Mouse (Mus musculus): ENCODE data around the gene Anxa9.

Gene Anxa9

GRCm38 (mm10) chr3:95282865-95283588 lies 23.9 kb downstream of the Anxa9 start:
- peak; percentile 84 to 85 for DNase-seq

GRCm38 (mm10) chr3:95282381-95282864 lies 24.6 kb downstream of the Anxa9 start:
- DNase-seq = no peak

GRCm38 (mm10) chr3:95281216-95282126 lies 25.5 kb downstream of the Anxa9 start, which contains the start of the genes Mindy1 and Prune1:
Gene Mindy1, plus strand, starts transcription at chr3:95281345.
Gene Prune1, minus strand, starts transcription at chr3:95282076.
- DNase-seq = peak; percentile 99 to 100

GRCm38 (mm10) chr3:95280747-95281146 lies 26.2 kb downstream of the Anxa9 start:
- DNase-seq = peak in 1 of 2 experiments; percentile 56

- no peak for DNase-seq
Measured at GRCm38 (mm10) chr3:95277149-95277551, 29.8 kb downstream of the Anxa9 start.

GRCm38 (mm10) chr3:95276428-95276934 lies 30.5 kb downstream of the Anxa9 start:
- DNase-seq = no peak

GRCm38 (mm10) chr3:95275161-95275560 lies 31.8 kb downstream of the Anxa9 start:
- DNase-seq = no peak

- DNase-seq = no peak
Measured at GRCm38 (mm10) chr3:95274453-95274852, 32.5 kb downstream of the Anxa9 start.

GRCm38 (mm10) chr3:95273471-95273870 lies 33.5 kb downstream of the Anxa9 start:
- DNase-seq = peak; percentile 91 to 97

- no peak for DNase-seq
Measured at GRCm38 (mm10) chr3:95270766-95271364, 36.1 kb downstream of the Anxa9 start.

GRCm38 (mm10) chr3:95269789-95270188 lies 37.2 kb downstream of the Anxa9 start:
- no peak for DNase-seq

GRCm38 (mm10) chr3:95267855-95268254 lies 39.1 kb downstream of the Anxa9 start:
- no peak for DNase-seq

GRCm38 (mm10) chr3:95266052-95266451 lies 40.9 kb downstream of the Anxa9 start:
- no peak for DNase-seq

GRCm38 (mm10) chr3:95264724-95265123 lies 42.3 kb downstream of the Anxa9 start:
- DNase-seq = no peak

GRCm38 (mm10) chr3:95263089-95263739 lies 43.8 kb downstream of the Anxa9 start:
- peak; percentile 67 for DNase-seq

GRCm38 (mm10) chr3:95261975-95262374 lies 45.0 kb downstream of the Anxa9 start:
- DNase-seq = no peak

GRCm38 (mm10) chr3:95256931-95257330 lies 50.0 kb downstream of the Anxa9 start:
- no peak for DNase-seq

- no peak for DNase-seq
Measured at GRCm38 (mm10) chr3:95250783-95251424, 56.1 kb downstream of the Anxa9 start, which contains the start of gene Bnipl. Gene Bnipl, minus strand, starts transcription at chr3:95251193.

- DNase-seq = peak; percentile 83 to 89
Measured at GRCm38 (mm10) chr3:95250361-95250760, 56.6 kb downstream of the Anxa9 start.

GRCm38 (mm10) chr3:95247660-95248336 lies 59.2 kb downstream of the Anxa9 start:
- DNase-seq = no peak
